Mouse (Mus musculus): Measurements from ENCODE around the gene Hoxa6. TPM values are rescaled to one million over a fixed set of nuclear protein-coding genes. Genes with fewer than 3 reads are reported as not detected.

Gene Hoxa6
- total RNA-seq (2021), result not detected

DNA sequence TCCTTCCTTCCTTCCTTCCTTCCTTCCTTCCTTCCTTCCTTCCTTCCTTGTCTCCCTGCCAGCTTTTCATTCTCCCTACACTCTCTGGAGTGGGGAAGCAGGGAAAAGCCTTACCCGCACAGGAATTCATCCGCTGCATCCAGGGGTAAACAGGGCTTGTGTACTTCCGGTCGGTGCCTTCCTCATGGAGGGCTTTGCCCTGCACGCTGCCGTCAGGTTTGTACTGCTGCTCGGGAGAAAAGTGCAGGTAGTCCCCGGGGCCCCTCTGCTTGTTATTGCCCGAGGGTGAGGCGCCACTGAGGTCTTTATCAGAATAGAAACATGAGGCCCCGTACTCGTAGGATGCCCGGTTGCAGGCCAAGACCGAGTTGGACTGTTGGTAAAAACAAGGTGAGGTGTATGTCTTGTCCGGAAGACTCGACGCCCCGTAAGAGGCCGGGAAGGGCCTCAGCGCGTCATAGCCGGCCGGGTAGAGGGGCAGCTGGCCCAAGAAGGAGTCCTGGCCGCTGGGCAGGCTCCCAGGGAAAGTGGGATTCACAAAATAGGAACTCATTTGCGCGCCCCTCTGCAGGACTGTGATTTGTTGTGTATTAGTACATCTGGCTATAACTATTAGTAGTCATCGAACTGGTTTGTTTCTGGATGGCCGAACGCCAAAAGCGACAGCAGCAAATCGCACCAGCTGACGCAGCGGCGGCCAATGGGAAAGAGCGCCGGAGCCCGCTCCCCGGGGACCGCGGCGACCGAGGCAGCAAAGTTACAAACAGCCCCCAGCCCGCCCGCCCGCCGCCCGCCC is at the start of gene Hoxa6:
TSS of gene Hoxa6 (minus strand) at position 651 of the 796 bp plus-strand sequence.
- no peak for DNase-seq (ENCODE audit: extremely low spot score in 1 of 2, low spot score in 2 of 2)
- intact Hi-C loops (cut with DNase I), result no loop called here

DNA sequence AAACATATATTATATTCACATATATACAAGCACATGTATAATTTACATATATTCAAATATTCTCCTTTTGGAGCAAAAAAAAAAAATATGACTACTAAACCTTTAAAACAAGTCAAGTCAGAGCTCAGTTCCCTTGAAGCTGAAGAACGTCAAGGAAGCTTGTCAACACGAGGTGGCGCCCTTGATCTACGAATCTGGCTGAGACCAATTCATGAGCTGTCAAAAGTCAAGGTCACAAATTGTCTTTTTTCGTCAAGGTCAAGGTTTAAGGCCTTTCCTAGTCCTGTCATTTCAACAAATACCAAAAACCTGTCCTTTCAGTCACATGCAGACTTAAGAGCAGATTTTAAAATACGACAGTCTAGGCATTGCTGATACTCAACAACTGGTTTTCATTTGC is 48.4 kb upstream of the Hoxa6 start:
- intact Hi-C loops (cut with DNase I), result loop anchor here (5.0 to 10.0 kb wide), 2 partner anchors 580 to 888 kb away; no protein-coding TSS in a partner anchor
- peak; percentile 23 to 73 for DNase-seq (ENCODE audit: extremely low spot score in 1 of 2, low spot score in 2 of 2)

DNA sequence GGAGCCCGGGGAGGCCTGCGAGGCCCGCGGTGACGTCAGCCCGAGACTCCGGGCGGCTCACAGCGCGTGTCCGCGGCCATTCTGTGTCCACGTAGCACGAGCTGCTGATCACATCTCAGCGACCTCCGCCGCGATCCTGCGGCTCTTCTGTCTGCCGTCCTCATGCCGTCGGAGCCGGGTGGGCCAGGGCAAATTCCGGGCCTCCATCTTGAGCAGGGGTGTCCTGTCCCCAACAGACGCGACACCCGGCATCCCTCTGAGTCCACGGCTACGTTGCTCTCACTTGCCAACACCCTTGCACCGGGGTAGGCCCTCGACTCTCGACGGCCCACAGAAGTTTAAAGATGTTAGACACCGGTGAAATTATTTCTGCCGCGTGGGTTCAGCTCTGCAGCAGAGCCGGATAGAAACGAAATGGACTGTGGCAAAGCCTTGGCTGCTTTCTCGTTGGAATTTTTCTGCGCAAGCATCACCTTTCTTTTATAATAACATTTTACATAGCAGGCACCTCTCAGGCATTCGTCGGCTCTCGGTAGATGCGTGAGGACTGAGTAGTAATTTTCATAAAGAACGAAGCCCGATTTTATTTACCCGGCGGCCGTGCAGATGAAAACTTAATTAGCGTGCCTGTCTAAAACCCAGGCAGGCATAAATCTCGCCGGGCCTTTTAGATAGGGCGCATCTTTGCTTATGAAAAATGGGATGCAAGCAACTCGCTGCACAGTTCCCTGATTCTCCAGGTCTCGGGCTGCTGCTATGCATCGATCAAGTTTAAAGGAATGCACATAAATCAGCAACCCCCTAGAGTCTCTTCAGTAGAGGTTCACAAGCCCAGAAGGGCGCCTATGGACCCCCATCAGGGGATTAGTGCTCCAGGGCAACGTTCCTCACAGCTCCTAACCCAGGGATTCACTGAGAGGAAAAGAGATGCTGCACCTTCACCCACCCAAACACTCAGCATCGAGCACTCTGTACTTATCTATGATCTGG is 45.3 kb upstream of the Hoxa6 start:
- intact Hi-C loops (cut with DNase I), result loop anchor here (10.0 kb wide), 1 partner anchor 891 kb away; no protein-coding TSS in a partner anchor
- DNase-seq (ENCODE audit: extremely low spot score in 1 of 2, low spot score in 2 of 2), result no peak

DNA sequence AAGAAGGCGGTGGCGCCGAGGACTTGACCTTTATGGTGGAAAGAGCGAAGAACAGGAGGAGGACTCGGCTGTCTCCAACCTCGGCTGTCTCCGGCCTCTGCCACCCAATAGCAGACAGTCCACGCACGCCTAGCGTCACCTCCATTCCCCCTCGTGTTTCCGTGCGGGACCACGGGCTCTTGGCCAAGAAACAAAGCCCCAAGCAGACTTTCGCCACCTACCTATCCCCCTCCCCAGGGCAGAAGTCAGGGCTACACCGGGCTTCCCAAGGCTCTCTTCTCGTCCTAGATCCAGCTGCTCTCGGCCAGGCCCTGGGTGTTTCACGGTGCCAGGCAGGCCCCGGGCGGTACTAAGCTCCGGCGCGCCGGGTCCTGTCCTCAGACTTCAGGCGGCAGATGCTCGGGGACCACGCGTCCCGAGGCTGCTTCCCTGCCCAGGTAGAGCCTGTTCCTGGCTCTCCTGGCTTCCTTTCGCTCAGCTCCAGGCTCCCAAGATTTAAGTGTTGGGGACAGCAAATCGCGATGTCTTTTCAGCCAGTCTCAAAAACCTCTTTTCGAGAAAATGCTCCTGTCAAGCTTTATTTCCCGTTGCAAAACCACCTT is 44.4 kb upstream of the Hoxa6 start:
- intact Hi-C loops (cut with DNase I), result loop anchor here (10.0 kb wide), 1 partner anchor 892 kb away; no protein-coding TSS in a partner anchor
- no peak for DNase-seq (ENCODE audit: extremely low spot score in 1 of 2, low spot score in 2 of 2)

- DNase-seq (ENCODE audit: extremely low spot score in 1 of 2, low spot score in 2 of 2), result no peak
- intact Hi-C loops (cut with DNase I), result loop anchor here (10.0 kb wide), 1 partner anchor 893 kb away; no protein-coding TSS in a partner anchor
Measured at GRCm38 (mm10) chr6:52252016-52252774, 43.7 kb upstream of the Hoxa6 start.

GRCm38 (mm10) chr6:52251177-52251879 is 42.8 kb upstream of the Hoxa6 start:
- intact Hi-C loops (cut with DNase I), result loop anchor here (10.0 kb wide), 1 partner anchor 893 kb away; no protein-coding TSS in a partner anchor
- no peak for DNase-seq (ENCODE audit: extremely low spot score in 1 of 2, low spot score in 2 of 2)

DNA sequence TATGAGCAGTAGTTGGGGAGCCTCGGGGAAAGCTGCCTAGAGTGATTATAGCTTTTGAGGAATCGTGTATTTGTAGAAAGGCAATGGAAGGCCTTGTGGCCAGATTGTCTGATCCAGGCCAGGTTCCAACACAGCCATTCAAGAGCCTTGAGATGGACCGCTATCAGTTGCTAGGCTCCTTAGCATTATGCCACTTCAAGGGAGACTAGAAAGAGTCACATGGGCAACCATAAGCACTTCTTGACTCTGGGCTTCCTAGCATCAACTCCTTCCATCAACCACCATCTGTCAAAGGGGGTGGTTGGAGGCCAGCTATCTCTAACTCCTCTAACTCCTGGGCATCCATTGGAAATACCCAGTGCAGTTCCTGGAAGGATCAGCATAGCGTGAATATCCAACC is 41.3 kb upstream of the Hoxa6 start:
- DNase-seq (ENCODE audit: extremely low spot score in 1 of 2, low spot score in 2 of 2), result no peak
- intact Hi-C loops (cut with DNase I), result loop anchor here (10.0 kb wide), 1 partner anchor 895 kb away; no protein-coding TSS in a partner anchor

- intact Hi-C loops (cut with DNase I), result no loop called here
- no peak for DNase-seq (ENCODE audit: extremely low spot score in 1 of 2, low spot score in 2 of 2)
Measured at GRCm38 (mm10) chr6:52249415-52249738, 40.9 kb upstream of the Hoxa6 start.

- intact Hi-C loops (cut with DNase I), result no loop called here
- no peak for DNase-seq (ENCODE audit: extremely low spot score in 1 of 2, low spot score in 2 of 2)
Measured at GRCm38 (mm10) chr6:52248638-52249414, 40.3 kb upstream of the Hoxa6 start.

- intact Hi-C loops (cut with DNase I), result no loop called here
- no peak for DNase-seq (ENCODE audit: extremely low spot score in 1 of 2, low spot score in 2 of 2)
Measured at GRCm38 (mm10) chr6:52247766-52248637, 39.5 kb upstream of the Hoxa6 start.

DNA sequence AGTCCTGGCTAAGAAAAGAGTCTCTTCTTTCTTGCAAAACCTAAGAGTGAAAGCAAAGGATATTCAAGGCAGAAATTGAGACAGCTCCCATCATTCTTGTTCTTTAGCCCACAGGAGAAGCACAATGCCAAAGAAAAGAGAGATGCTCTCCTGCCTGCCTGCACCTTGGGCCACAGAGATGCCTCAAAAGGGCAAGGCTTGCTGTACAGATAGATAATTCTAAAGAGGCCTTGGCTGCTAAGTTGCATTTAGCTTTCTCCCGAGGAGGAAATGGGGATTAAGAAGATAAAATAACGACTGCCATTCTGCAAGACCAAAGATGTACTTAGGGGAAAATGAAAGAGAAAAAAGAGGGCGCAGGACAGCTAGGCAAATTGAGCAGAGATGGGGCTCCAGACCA is 38.4 kb upstream of the Hoxa6 start:
- intact Hi-C loops (cut with DNase I), result no loop called here
- no peak for DNase-seq (ENCODE audit: extremely low spot score in 1 of 2, low spot score in 2 of 2)

DNA sequence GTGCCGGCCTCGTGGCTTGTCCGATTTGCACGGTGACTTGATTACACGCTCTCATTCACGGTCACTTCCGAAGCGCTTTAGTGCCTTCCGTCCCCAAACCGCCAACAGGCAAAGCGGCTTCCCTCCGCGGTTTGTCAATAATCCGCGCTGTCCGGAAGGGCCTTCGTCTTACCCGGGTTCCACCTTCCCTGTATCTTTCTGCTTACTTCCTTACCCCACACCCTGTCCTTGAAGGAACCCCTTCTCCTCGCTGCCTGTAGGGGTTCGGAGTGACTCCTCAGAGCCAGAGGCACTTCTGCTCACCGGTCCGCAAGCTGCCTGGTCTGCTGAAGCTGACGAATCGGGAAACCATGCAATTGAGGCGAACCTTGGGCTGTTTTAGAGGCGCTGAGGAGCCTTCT is 37.9 kb upstream of the Hoxa6 start:
- DNase-seq (ENCODE audit: extremely low spot score in 1 of 2, low spot score in 2 of 2), result no peak
- intact Hi-C loops (cut with DNase I), result no loop called here

GRCm38 (mm10) chr6:52245757-52246142 is 37.2 kb upstream of the Hoxa6 start, which contains the start of gene Hoxa11:
Gene Hoxa11 (minus strand): TSS chr6:52245810.
- no peak for DNase-seq (ENCODE audit: extremely low spot score in 1 of 2, low spot score in 2 of 2)
- intact Hi-C loops (cut with DNase I), result no loop called here

DNA sequence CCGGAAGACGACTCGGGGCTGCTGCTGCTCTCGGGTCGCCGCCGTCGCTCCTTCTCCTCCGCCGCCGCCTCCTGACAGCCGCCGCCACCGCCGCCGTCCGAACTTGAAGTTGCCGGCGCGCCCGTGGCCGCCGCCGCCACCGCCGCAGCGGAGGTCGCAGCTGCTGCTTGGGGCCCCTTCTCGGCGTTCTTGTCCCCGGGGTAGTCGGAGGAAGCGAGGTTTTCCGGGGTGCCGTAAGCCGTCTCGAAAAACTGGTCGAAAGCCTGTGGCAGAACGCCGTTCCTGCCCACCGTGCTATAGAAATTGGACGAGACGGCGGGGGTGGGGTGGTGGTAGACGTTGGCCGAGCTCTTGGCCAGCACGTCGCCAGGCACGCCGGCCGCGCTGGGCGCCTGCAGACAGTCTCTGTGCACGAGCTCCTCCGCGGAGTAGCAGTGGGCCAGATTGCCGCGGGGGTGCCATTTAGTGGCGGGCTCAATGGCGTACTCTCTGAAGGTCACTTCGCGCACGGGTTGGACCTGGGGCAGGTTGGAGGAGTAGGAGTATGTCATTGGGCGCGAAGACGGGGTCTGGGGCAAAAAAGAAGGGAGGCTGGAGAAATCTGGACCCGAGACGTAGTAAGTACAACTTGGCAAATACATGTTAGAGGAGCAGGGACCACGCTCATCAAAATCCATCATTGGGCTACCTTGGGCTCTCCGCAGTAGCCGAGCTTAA is 36.7 kb upstream of the Hoxa6 start:
- intact Hi-C loops (cut with DNase I), result no loop called here
- DNase-seq (ENCODE audit: extremely low spot score in 1 of 2, low spot score in 2 of 2), result no peak

DNA sequence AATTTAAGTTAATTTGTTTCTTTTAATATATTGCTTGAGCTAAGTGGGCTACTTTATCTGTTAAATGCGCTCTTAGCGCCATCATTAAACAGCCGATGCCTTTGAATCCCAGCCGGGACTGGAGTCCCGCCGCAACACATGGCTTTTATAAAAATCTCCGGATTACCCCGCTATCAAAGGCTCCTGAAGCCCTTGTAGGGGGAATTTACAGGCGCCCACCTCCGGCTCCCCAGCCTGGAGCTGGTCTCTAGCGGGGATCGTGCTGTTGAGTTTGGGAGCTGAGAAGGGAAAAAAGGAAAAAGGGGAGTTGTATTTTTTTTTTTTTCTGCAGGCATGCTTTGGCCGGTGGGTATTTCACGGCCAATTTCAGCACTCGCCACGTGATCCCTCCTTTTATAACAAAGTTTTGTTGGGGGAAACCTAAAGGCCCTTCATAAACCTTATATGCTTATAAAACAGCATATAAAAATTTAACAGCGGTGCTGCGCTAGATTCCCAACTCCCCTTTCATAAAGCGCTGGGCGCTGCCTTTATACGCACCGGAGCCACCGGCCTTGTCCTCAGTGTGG is 36.0 kb upstream of the Hoxa6 start:
- intact Hi-C loops (cut with DNase I), result no loop called here
- no peak for DNase-seq (ENCODE audit: extremely low spot score in 1 of 2, low spot score in 2 of 2)
